Mouse (Mus musculus) CD8-positive naive resting alpha-beta T cell, adult 2 months (primary cell): ENCODE results near the gene Hist1h2br.
"Not testable (repeated sequence)": the region's sequence is repeated elsewhere in the genome, so short reads cannot be mapped to it uniquely, and the experiment has no call there.

Experiments
- DNase-seq, 2 experiments: peaks; one replicate each; pipeline ENCODE4 v3.0.0; 2022; ENCODE audit warnings: low read depth in 2 of 2, low spot score in 2 of 2

The Hist1h2br gene

DNA sequence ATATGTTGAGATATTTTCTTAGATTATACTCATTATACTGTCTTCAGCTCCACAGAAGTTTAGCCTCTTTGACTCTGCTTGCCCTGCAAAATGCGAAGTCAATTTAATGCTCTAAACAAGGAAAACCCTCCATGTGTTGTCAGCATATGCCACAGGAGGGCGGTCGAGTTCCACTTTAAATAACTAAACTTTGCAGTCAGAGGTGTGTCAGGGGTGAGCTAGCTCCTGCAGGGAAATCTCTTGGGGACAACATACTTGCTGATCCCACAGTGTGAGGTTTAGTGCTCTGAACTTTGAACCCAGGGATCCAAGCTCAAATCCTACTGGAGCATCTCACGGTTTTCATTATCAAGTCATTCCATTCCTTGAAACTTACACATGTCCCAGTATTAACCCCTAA lies 7.0 kb downstream of the Hist1h2br start:
- not testable (repeated sequence) for DNase-seq

DNA sequence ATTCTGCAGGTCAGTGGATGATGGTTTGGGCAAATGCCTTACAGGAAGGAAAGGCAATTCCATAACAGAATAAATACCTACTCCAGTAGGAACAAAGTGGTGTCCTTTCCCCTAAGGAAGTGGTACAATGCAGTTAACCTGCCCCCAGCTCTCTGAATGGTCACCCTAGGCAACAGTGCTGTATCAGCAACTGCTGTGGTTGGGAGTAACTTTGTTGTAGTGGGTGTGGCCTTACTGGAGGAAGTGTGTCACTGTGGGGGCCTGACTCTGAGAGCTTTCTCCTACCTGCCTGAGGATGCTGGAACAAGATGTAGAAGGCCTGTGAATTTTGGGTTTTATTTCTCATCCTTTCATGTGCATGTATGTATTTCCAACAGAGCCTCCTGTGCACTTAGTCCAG lies 12.8 kb downstream of the Hist1h2br start:
- not testable (repeated sequence) for DNase-seq

- no peak for DNase-seq
Measured at GRCm38 (mm10) chr13:21847883-21848282, 14.3 kb downstream of the Hist1h2br start.

- not testable (repeated sequence) for DNase-seq
Measured at GRCm38 (mm10) chr13:21850696-21851095, 17.2 kb downstream of the Hist1h2br start.

- DNase-seq, result no peak
Measured at GRCm38 (mm10) chr13:21852215-21852945, 18.8 kb downstream of the Hist1h2br start.

DNA sequence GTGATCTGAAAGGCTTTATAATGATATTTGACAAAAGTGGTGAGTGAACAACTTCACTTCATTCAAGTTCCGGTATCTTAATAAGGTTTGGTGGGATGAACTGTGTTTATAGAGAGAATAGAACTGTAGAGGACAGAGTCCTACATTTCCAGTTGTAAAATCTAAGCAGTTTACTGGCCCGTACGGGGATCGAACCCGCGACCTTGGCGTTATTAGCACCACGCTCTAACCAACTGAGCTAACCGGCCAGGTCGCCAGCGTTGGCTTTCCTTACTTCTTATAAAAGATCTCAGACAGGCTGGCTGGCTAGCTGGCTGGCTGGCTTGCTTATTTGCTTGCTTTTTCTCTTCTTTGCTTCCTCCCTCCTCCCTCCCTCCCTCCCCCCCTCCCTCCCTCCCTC lies 21.6 kb downstream of the Hist1h2br start:
- peak; percentile 61 to 69 for DNase-seq

- peak; percentile 8 to 32 for DNase-seq
Measured at GRCm38 (mm10) chr13:21855698-21856162, 22.2 kb downstream of the Hist1h2br start.

DNA sequence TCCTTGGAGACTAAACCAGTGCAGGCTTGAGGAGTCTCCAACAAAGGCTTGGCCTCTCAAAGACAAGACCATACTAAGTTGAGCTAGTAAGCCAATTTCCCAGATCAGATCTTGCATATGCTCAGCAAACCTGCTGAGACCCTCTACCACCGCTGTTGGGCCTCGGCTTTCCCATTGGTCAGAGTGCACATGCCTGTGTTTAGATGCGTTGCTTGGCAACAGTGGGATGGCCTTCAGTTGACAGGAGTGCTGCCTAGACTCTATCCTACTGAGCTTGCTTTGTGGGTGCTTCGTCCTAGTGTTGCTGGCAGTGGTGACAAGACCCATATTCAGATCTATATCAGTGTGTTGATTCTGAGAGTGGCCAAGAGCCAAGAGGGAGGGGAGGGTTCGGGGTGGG lies 28.1 kb downstream of the Hist1h2br start:
- no peak for DNase-seq

GRCm38 (mm10) chr13:21865503-21865902 lies 32.0 kb downstream of the Hist1h2br start:
- not testable (repeated sequence) for DNase-seq

DNA sequence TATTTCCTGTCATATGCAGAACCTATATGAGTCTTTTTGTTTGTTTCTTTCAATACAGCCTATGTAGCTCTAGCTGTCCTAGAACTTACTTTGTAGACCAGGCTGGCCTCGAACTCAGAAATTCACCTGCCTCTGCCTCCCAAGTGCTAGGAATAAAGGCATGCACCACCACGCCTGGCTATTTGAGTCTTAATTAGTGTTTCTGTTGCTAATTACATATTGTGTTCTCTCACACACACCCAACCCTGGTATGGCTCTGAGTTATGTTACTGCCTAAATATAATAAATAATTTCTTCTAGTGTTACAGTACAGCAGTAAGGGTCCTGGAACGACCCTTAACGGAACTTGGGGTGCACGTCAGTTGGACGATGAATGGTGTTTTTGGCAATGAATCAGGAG lies 47.2 kb downstream of the Hist1h2br start:
- DNase-seq, result no peak

GRCm38 (mm10) chr13:21881878-21882669 lies 48.5 kb downstream of the Hist1h2br start:
- DNase-seq, result no peak

DNA sequence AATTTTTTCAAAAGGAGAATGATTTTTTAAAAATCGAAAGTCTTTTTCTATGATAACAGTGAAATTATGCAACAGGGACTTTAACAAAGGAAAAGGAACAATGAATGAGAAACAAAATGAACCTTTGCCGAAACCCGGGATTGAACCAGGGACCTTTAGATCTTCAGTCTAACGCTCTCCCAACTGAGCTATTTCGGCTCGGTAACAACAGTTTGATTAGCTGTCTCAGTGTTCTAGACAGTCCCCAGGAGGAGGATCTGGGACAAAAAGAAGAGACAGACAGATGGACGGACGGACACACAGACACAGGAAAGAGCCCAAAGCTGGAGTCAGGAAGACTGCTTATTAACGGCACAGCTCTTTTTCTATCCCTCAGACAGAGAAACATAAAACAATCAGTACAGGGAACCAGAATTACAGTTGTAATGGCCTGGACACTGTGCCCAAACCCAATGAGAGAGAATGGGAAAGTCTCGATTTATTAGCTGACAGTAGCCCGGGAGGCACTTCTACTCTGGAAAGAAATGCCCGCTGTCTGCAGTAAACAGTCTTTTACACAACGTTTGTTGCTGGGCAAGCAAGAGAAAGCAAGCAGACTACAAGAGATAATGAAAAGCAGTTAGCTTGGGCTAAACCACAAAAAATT lies 49.3 kb downstream of the Hist1h2br start:
- no peak for DNase-seq

GRCm38 (mm10) chr13:21883407-21883806 lies 49.9 kb downstream of the Hist1h2br start:
- DNase-seq, result no peak

- DNase-seq, result no peak
Measured at GRCm38 (mm10) chr13:21884586-21884985, 51.0 kb downstream of the Hist1h2br start.
